Mouse (Mus musculus) testis, adult 2 months (tissue): ENCODE results near the gene Sptbn4.

ENCODE experiments used
- CTCF ChIP-seq: fragments of 200-500 bp; IDR thresholded peaks from 2 replicates; pipeline ENCODE4 v1.5.1; 2012; ENCODE audit warnings: low read depth, mild to moderate bottlenecking, inconsistent platforms, low read length, moderate library complexity; ENCODE audit not compliant: control insufficient read depth, insufficient read depth, insufficient replicate concordance
- POLR2A ChIP-seq: fragments of 200-500 bp; IDR thresholded peaks from 2 replicates; pipeline ENCODE4 v1.6.1; 2012; ENCODE audit warnings: low read depth, mild to moderate bottlenecking, inconsistent platforms, low read length, moderate library complexity; ENCODE audit not compliant: control insufficient read depth

- TF ChIP-seq CTCF, result no peak
- TF ChIP-seq POLR2A, result no peak
Measured at GRCm38 (mm10) chr7:27375274-27375673, 72.2 kb downstream of the Sptbn4 start.
